Mouse (Mus musculus) 416B (cell line): Measurements from ENCODE around the gene Gps1.
"Not testable (repeated sequence)": the region's sequence is repeated elsewhere in the genome, so short reads cannot be mapped to it uniquely, and the experiment has no call there.

Source experiments
- DNase-seq: peaks from one replicate; pipeline ENCODE4 v3.0.0; 2011; ENCODE audit warnings: low read depth

Gene Gps1

DNA sequence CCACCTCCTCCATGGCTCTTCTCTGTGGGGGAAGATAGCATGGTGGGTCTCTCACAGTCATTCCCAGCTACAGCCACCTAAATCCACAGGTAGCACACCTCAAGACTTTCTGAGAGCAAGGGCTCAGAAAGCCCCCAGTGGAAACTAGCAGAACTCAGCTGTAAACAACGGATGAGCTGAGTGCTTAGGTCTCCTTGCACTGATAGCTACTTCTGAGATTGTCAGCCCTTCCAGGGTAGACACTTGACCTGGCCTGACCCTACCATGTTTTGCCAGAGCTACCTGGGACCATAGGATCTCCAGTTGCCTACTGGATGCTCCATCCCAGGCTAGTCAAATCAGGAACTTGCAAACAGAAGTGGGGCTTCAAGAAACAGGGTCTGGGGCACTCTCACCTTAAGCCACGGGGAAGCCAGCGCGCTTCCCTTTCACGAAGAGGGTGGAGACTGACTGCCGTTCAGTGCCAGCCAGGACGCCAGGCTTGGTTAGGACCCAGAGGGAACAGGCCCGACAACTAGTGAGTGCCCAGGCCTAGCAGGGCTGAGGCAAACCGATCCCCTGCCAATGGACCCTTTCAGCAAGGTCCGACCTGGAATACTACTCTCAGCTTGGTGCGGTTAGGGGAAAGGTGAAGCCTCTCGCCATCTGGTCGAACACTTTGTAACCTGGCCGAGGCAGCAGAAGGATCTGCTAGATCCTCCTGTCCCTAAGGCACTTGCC is 38.9 kb downstream of the Gps1 start:
- peak; percentile 40 for DNase-seq

DNA sequence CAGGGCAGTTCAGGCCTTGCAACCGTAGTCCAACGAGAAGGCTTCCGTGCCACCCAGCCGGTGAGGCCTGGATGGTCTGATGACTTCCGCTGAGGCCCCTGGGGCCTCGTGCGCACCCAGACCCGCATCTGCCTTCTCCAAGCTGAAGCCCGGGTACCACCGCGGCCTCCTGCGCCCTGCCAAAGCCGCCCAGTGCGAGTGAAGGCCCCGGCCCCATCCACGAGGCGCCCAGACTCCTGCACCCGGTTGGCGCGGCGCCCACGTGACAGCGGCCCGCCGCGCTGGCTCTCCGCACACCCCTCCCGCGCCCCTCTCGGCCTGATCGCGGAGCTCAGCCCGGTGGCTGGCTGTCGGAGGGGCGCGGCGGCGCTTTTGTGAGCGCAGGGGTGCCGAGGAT is 39.5 kb downstream of the Gps1 start:
- no peak for DNase-seq

DNA sequence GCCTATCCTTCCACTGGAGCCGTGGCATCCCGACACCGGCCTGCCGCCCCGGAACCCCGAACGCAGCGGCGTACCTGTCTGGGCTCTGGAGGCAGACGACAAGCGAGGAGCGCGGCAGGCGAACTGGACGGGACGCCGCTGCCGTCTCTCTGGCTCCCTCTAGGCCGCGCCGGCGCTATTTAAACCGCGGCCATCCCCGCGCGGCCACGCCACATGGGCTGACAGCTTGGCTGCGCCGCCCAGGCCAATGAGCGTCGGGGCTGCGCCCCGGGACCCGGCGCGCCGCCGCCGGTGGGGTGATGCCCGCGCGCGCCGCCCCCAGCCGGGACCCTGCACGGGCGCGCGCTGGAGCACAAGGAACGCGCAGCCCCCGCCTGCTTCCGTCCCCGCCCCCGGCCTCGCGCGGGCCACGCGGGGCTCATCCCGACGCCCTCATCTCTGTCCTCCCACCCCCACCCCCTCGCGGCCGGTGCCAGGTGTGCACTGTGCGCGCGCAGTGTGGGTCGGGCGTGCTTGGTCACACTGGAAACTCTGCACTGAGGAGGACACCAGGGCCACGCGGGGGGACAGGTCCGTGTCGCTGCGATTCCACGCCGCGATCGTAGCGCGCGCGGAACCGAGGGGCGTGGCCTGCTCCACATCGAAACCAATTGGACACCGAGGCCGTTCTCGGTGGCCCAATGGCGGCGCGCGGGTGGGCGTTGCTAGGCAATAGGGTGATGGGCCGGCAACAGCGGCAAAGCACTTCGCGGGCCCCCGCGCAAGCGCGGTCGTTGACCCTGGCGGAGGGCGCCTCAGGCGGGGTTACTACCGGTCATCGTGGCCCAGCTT is 40.1 kb downstream of the Gps1 start, which contains the start of gene Fasn:
Gene Fasn (minus strand): TSS at position 592 of the 831 bp plus-strand sequence.
- peak; percentile 96 for DNase-seq

DNA sequence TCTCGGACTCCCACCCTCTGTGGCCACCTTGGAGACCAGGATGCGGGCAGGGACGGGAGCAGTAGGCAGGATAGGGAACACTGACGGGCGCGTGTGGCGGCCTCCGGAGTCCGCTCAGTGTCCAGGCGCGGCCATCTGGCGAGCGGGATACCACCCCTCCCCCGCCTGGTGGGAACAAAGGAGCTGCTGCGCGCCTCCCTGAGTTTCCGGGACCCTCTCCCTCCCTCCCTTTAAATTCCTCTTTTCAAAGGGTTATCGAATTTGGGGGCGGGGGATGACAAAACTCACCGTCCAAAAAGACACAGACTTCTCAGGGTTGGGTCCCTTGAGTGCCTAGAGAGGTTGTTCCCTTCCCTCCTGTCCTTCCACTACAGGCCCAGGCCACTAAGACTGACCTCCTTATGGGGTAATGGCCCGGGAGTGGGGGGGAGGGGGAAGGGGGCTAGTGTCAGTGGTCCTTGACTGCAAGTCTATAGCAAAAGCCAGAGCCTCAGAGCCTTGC is 40.8 kb downstream of the Gps1 start:
- no peak for DNase-seq

DNA sequence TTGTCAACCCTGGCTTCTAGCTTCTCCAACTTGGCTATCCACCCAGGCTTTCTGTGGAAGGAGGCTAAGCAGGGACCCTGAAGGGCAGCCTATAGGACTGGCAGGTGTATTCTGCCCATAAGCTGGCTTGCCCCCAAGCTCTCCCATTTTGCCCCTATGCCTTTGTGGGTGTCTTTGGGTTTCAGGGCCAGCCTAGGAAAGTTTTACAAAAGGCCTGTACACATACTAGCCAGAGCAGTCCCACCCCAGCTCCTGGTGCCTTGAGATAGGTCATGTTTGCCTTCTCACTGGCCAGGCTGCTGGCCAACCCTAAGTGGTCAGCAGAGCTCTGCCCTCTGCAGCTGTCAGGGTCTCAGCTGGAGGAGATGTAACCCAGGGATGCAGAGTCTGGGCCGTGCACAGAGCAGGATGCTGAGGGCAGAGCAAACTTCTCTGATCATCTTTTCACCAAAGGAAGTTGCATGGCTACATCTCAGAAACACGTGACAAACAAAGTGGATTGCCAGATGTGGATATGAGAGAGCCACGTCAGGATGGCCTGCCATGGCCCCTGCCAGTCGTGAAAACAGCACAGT is 41.3 kb downstream of the Gps1 start:
- no peak for DNase-seq

DNA sequence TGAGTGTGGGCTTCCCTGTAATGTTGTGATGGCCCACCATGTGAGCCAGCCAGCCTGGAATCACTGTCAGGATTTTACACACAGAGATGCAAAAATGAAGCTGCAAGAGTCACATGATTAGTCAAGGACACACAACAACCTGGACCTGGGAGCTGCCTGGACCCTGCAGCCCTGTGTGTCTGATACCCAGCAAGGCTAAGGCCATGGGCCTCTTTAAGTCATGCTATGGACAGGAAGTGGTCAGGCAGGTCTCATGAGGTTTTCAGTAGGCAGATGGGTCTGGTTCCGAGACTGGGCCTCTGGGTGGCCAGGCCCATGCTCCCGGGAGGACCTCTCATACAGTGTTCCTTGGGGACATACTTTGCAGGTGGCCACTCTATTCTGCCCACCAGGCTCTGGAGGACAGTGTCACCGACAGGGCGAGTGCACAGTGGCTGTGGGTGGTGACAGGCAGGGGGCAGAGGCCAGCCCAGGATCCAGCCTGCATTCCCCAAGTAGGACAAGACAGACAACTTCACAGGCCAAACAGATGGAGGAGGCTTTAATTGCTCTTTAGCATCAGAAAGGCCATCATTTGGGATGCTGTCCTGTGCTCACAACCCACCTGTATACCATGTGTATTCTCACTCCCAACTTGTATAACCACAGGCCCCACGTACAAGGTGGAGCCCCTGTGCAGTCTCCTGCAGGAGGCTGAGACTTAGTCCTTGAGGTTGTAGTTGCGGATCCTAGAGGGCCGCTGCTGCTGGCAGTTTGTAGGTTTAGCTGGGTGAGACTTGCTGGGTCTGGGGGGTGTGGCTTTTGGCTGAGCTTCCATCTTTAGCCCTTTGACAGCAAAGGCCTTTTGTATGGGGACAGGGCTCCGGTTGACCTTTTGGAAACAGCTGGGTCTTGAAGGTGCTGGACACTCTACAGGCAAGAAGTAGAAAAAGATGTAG is 42.2 kb downstream of the Gps1 start:
- no peak for DNase-seq

DNA sequence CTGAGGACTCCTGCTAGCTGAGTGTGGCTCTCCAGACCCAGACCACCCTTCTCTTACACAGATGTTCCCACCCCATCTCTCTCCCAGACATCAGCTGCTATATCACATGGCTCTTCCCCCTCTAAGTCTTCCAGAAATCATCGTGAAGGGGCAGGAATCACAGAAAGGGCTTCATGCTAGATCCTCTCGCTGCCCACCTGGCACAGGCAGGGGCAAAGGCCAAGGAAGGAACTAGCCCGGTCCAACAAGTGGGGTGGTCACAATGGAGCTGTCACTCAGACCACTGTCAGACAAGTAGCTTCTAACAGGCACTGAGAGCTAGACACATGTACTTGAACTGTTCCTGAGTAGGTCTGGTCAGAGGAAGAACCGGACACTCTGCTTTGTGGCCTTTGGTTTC is 44.3 kb downstream of the Gps1 start:
- DNase-seq: no peak

DNA sequence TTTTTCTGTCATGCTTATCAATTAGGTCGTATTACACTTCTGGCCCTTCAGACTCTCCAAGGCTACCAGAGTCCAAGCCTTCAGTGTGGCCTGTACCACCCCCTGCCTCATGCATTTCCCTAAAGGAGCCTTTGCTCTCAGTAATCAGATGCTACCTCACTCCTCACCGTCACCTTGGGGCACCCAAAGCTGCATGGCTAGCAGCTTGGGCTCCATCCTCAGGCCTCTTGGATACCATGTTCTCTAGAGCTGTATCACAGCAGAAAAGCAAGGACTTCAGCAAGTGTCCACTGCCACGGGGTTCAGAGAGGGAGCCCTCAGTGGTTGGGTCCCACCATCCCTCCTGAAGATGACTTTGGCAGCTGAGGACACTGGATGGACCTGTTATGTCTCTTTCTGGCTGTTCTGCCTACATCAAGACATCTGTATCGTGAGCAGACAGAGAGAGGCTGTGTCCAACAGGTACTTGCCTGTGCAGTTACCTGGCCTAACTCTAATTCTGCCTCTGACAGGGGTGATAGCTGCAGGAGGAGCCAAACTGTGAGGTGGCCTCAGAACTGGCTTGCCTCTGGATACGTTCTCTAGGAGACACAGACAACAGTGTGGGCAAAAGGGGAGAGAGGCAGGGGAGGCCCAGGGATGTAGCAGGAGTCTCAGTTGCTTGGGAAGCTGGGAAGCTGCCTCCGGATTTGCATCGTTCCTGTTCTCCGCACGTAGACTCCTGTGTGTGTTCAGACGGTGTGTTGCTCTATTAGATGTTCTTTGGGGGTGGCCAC is 45.9 kb downstream of the Gps1 start:
- no peak for DNase-seq

DNA sequence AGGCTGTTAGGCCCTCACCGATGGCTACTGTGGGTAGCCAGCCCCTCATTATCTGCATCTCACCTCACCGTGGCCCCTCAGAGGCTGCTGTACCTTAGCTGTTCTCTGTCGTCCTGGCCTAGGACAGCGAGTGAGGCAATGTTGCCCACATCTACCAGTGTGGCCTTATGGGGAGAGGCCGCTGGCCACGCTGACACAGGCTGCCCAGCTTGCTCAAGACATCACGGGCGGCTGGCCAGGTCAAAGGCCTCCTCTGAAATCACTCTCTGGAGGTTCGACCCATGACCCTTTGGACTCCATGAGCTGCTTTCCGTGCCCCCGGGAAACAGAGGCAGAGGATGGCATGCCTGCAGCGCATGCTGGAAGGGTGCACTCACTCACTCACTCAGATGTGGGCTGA is 46.6 kb downstream of the Gps1 start:
- no peak for DNase-seq

DNA sequence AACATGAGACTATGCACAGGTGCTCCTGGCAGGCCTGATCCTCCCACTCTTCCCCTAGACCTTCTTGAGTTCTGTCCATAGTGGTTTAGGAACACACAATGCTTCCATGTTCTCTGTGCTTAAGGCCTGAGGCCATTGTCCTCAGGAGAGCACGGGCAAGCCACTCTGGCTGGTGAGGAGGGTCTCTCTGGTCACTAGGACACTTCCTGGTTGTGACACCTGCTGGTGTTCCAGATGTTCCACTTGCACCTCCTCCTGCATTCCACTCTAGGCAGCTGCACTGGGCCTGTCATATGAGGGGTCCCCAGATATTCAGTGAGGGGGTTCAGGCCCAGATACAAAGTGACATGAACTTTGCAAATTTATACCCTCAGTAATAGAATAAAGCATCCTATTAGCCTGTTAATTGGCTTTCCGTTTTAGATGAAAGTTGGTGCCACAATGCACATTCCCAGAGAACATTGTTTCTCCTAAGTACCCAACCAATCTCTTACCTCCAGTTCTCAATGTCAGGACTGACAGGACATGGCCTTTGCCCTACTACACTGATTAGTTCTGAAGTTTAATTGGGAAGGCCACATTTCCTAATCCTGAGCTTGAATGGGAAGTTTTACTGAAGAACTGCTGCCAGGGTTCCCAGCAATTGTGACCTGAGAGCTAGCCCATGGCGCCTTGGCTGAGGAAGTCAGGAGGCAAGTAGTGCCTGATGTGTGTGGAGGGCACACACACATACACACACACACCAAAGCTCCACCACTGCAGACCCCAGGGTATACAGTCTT is 47.8 kb downstream of the Gps1 start:
- no peak for DNase-seq

DNA sequence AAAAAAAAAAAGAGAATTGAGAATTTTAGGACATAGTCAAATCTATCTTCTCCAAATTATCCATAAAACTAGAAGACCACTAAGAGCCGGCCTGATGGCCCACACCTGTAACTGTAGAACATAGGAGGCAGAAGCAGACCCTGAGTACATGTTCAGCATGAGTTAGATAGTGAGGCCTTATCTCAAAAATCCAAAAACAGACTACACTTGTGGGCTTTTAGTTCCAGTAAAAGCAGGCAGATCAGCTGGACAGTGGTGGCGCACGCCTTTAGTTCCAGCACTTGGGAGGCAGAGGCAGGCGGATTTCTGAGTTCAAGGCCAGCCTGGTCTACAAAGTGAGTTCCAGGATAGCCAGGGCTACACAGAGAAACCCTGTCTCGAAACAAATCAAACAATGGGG is 48.9 kb downstream of the Gps1 start:
- DNase-seq: not testable (repeated sequence)

DNA sequence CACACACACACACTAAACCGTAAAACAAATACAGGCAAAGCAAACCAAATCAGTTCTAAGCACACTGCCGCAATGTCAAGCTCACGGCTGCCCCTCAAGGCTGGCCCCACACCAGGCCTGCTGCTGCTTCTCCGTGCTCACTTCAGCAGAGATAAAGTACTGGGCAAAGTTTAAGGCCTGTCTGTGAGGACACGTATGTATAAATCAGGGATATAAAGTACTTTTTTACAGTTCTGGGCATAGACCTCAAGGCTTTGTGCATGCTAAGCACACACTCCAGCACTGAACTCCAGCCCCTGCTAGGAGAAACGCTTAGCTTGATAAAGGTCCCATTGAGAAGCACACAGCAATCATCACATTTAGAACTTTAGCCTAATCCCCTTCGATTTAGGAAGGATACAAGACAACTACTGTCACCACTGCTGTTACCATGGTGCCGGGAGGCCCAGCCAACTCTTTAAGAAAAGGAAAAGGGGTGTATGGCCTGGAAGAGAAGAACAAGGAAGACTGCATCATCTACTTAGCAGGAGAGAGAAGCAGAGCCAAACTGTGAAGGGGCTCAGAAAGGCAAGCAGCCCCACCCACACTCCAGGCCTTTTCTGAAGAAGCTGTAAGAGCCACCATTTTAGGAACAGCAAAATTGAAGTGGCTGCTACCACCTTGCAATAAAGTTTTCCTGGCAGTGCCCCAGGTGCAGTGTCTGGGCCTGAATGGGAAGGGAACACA is 49.6 kb downstream of the Gps1 start:
- DNase-seq: no peak
